Mouse (Mus musculus) stomach, embryonic 16.5 days (tissue): ENCODE results near the gene Rrp1b. TPM values are rescaled to one million over a fixed set of nuclear protein-coding genes. Genes with fewer than 3 reads are reported as not detected.

Experiments used
- ATAC-seq: fragments of 200-750 bp; cut with Nextera tagmentation; 2 replicates; pipeline ENCODE4 v1.8.0; 2017; ENCODE audit warnings: moderate number of reproducible peaks, moderate TSS enrichment; ENCODE audit not compliant: insufficient read depth, low FRiP score
- H3K27ac ChIP-seq: fragments of 300-500 bp; sonication (generic); 2 replicates; pipeline ENCODE4 v1.5.1; 2014; ENCODE audit warnings: low read length
- H3K27me3 ChIP-seq: fragments of 300-500 bp; sonication (generic); 2 replicates; pipeline ENCODE4 v1.6.1; 2014; ENCODE audit warnings: low read length, control low read depth, mixed read lengths; ENCODE audit not compliant: control insufficient read depth, insufficient read depth
- H3K36me3 ChIP-seq: fragments of 300-500 bp; sonication (generic); 2 replicates; pipeline ENCODE4 v1.6.1; 2014; ENCODE audit warnings: low read length; ENCODE audit not compliant: control insufficient read depth, insufficient read depth
- H3K4me1 ChIP-seq: fragments of 300-500 bp; sonication (generic); 2 replicates; pipeline ENCODE4 v1.6.1; 2014; ENCODE audit warnings: low read length, control low read depth, mixed read lengths; ENCODE audit not compliant: control insufficient read depth, insufficient read depth
- H3K4me2 ChIP-seq: fragments of 300-500 bp; sonication (generic); 2 replicates; pipeline ENCODE4 v1.6.1; 2014; ENCODE audit warnings: low read depth, low read length, mixed read lengths
- H3K4me3 ChIP-seq: fragments of 300-500 bp; sonication (generic); replicated peaks from 2 replicates; pipeline ENCODE4 v1.5.1; 2014; ENCODE audit warnings: mild to moderate bottlenecking, low read length
- H3K9ac ChIP-seq: fragments of 300-500 bp; sonication (generic); 2 replicates; pipeline ENCODE4 v1.6.1; 2014; ENCODE audit warnings: low read length
- H3K9me3 ChIP-seq: fragments of 300-500 bp; sonication (generic); replicated peaks from 2 replicates; pipeline ENCODE4 v1.6.1; 2016; ENCODE audit warnings: low read length, control low read depth; ENCODE audit not compliant: control insufficient read depth
- WGBS: fragments of 180-500 bp; shearing (Covaris S2); extraction: QIAGEN DNeasy Blood & Tissue Kit; methylation state at CpG from one replicate; pipeline ENCODE4 v1.1.7; 2014; 5-methylcytosine and 5-hydroxymethylcytosine counted together
- polyA plus RNA-seq: library from polyadenylated mRNA; unstranded; fragments of >200 nt; fragmentation: Nextera tagmentation; extraction: Ambion mirVana; gene quantifications from 2 replicates; pipeline ENCODE4 v1.2.1, GENCODE M21; 2015

The Rrp1b gene
- polyA plus RNA-seq, 1 experiment from 2014 or later: 40.1 TPM

DNA sequence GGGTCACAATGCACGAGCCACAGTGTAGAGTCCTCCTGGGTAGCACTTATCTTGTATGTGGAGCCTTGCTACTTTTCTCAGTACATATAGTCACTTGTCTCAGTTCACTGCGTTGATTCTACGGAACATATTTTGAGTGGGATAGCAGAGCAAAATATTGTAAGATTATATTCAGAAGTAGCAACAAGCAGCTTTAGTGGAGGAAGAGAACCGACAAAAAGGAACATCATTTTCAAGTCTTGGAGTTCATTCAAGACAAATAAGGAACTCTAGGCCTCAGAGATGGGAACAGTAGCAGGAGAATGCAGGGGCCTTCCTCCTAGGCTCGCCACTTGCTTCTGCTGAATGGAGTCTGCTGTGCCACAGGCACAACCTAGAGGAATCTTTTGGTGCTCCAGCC is 10.6 kb downstream of the Rrp1b start:
- WGBS: 89% methylated on average over 5 of the region's 5 CpGs

DNA sequence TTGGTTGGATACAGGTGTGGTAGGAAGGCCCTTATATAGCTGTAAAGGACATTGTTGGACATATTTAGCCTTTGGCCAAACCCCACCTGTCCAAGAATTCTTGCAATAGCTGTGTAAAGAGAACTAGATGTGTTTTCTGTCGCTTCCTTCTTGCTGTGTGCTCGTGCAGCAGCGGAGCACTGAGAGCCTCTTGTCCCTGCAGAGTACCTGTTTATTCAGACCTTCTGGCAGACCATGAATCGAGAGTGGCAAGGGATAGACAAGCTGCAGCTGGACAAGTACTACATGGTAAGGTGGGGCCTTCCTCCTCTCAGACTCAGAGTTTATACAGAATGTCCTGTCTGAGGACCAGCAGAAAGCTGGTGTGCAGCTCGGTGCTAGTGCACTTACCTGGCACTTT is 12.5 kb downstream of the Rrp1b start:
- 71% methylated on average over 5 of the region's 5 CpGs for WGBS
- no peak for ATAC-seq
- 0 out of 2 replicates have a peak, but pooled peaks cover 9% of the 10 kb centered on the region for H3K36me3 ChIP-seq
- no peaks in the 10 kb centered on the region for H3K27me3 ChIP-seq
- no peaks in the 10 kb centered on the region for H3K9me3 ChIP-seq
- no peak overlapping the region for H3K4me2 ChIP-seq
- H3K9ac ChIP-seq: no peak overlapping the region
- H3K27ac ChIP-seq: no peak overlapping the region
- H3K4me1 ChIP-seq: no peaks in the 10 kb centered on the region
- H3K4me3 ChIP-seq: no peak overlapping the region

More for the DNA sequence above, 10.6 kb downstream of the Rrp1b start:
- H3K27ac ChIP-seq: no peak overlapping the region
- no peaks in the 10 kb centered on the region for H3K9me3 ChIP-seq
- H3K4me1 ChIP-seq: no peaks in the 10 kb centered on the region
- H3K9ac ChIP-seq: no peak overlapping the region
- H3K27me3 ChIP-seq: no peaks in the 10 kb centered on the region
- H3K36me3 ChIP-seq: 0 out of 2 replicates have a peak, but pooled peaks cover 6% of the 10 kb centered on the region
- no peak overlapping the region for H3K4me3 ChIP-seq
- H3K4me2 ChIP-seq: no peak overlapping the region
- ATAC-seq: no peak

DNA sequence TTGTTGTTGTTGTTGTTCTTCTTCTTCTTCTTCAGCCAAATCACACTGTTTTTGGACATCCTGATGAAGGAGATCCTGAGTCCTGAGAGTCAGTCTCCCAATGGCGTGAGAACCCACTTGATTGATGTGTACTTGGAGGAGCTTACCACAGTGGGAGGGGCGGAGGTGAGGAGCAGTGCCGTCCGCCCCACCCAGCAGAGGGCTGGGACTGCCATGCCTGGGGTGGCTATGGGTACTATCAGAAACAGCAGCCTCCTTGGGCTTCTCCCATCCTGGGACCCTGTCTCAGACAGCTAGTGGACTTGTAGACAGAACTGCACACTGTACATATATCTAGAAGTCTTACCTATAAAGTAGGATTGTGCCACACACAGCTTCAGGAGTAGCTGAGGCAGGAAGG is 14.0 kb downstream of the Rrp1b start:
- no peak overlapping the region for H3K4me3 ChIP-seq
- H3K9me3 ChIP-seq: no peaks in the 10 kb centered on the region
- H3K36me3 ChIP-seq: 0 out of 2 replicates have a peak, but pooled peaks cover 9% of the 10 kb centered on the region
- H3K4me1 ChIP-seq: no peaks in the 10 kb centered on the region
- no peak overlapping the region for H3K9ac ChIP-seq
- no peak for ATAC-seq
- WGBS: 75% methylated on average over 4 of the region's 4 CpGs
- no peaks in the 10 kb centered on the region for H3K27me3 ChIP-seq
- H3K4me2 ChIP-seq: no peak overlapping the region
- no peak overlapping the region for H3K27ac ChIP-seq

DNA sequence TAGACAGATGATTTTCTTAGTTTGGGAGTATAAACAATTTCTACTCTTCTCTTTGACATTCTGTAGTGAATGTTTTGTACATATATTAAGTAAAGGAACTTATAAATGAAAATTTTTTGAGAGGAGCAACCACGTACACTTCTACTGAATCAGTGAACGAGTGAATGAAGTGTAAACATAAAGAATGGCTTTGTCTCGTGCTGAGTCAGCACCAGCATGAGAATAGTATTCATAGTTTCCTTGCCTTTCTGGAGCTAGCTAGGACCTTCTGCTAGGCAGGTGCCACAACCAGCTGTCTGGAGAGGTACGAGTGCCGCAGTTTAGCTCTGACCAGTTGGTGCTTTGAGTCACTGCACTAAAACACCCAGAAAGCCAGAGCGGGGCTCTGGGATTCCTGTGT is 14.7 kb downstream of the Rrp1b start:
- Histone ChIP-seq H3K9me3 (no peaks in the 10 kb centered on the region), H3K4me1 (no peaks in the 10 kb centered on the region), H3K9ac (no peak overlapping the region), H3K27me3 (no peaks in the 10 kb centered on the region), H3K4me3 (no peak overlapping the region), H3K27ac (no peak overlapping the region), H3K36me3 (0 out of 2 replicates have a peak, but pooled peaks cover 9% of the 10 kb centered on the region), H3K4me2 (no peak overlapping the region)
- 85% methylated on average over 6 of the region's 6 CpGs for whole genome bisulfite sequencing
- no peak for ATAC-seq

DNA sequence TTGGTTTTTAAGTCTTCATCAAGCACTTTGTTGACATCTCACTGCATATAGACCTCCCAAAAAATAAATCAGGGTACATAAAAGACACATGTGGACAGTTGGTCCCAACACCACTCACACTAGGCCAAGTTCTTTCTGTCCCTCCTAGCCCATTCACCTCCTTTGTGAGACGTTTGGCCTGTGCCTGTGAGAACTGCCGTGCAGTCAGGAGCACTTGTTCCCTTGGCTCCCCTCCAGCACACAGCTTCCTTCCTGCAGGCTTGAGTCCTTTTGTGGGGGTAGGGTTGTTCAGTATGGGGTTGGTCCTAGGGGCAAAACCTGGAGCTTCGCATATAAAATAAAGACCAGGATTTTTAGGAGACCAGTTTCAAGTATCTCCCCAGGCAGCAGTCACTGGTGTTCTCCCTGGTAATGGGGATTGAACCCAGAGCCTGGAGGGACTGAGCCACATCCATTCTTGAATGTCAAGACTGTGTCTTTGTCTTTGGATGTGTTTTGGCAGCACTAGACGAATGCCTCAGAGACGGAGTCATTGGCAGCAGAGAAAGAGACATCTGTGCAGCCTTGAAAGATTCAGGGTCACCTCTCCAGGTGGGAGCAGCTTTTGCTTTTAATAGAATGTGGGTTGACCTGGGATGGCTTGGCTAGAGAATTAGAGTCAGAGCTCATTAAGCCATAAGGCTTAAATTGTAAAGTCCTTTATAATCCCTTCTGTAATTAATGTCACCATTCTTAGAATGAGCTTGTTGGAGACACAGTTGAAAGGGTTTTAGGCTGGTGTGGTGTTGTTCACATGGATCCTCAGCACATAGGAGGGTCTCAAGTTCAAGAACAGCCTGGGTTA is 16.6 kb downstream of the Rrp1b start:
- no peak overlapping the region for H3K4me2 ChIP-seq
- H3K9ac ChIP-seq: no peak overlapping the region
- ATAC-seq: no peak
- H3K4me3 ChIP-seq: no peak overlapping the region
- H3K27ac ChIP-seq: no peak overlapping the region
- 0 out of 2 replicates have a peak, but pooled peaks cover 9% of the 10 kb centered on the region for H3K36me3 ChIP-seq
- no peaks in the 10 kb centered on the region for H3K9me3 ChIP-seq
- 70% methylated on average over 5 of the region's 5 CpGs for WGBS
- H3K4me1 ChIP-seq: no peaks in the 10 kb centered on the region
- no peaks in the 10 kb centered on the region for H3K27me3 ChIP-seq

DNA sequence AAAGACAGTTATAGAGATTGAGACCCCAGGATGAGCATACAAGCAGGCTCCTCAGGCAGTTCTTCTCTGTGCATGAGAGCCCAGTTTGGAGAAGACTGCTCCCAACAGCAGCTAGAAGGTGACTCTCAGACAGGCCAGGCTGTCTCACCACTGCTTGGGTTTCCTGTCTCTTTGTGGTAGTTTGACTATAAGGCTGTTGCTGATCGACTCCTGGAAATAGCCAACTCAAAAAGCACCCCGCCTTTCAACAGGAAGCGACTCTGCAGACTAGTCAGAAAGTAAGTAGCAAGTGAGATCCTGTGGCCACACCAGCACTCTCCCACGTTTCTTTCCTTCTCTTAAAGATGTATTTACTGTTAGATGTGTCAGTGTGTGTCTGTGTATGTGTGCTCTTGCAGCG is 17.8 kb downstream of the Rrp1b start:
- Histone ChIP-seq H3K4me2 (no peak overlapping the region), H3K9me3 (no peaks in the 10 kb centered on the region), H3K9ac (no peak overlapping the region), H3K27me3 (no peaks in the 10 kb centered on the region), H3K27ac (no peak overlapping the region), H3K4me3 (no peak overlapping the region), H3K4me1 (no peaks in the 10 kb centered on the region), H3K36me3 (0 out of 2 replicates have a peak, but pooled peaks cover 9% of the 10 kb centered on the region)
- WGBS: 80% methylated on average over 5 of the region's 5 CpGs
- no peak for ATAC-seq

DNA sequence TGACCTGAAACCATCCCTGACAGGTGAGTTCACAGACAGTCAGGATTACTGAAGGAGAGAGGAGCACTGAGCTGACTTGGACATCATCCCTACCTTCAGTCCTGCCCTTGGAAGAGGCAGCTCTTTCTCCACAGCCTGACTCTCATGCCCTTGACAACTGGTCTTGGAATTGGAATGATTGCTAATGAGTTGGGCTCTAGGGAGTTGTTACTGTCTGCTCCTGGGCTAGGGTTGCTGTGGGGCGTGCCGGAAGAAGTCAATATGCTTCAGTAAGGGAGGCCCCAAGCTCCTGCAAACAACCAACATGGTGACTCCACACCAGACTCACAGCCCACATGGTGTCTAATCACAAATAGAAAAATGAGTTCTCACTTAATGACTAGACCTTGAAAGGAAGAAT is 21.9 kb downstream of the Rrp1b start:
- no peak for ATAC-seq
- Histone ChIP-seq H3K9ac (no peak overlapping the region), H3K4me2 (no peak overlapping the region), H3K36me3 (peaks cover 18% of the 10 kb centered on the region; the same call in 1 of the 2 replicates), H3K27me3 (no peaks in the 10 kb centered on the region), H3K4me1 (no peaks in the 10 kb centered on the region), H3K4me3 (no peak overlapping the region), H3K27ac (no peak overlapping the region), H3K9me3 (no peaks in the 10 kb centered on the region)
- 94% methylated on average over 2 of the region's 2 CpGs for WGBS

DNA sequence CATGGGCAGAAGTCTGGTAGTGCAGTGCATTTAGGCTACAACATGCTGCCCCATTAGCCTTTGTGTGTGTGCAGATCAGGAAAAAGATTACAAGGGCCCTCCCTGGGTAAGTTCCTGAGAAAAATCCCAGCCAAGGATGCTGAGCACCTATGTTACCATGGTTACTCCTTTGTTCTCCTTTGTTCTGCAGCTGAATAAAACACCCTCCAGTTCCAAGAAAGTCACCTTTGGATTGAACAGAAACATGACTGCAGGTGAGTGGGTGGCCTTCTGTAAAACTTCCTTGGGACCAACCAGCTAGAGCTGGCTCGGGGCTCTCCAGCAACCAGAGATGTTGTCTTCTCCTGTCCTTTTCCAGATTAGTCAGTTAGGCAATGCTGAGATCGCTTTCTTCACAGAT is 23.2 kb downstream of the Rrp1b start:
- Histone ChIP-seq H3K9ac (no peak overlapping the region), H3K27me3 (no peaks in the 10 kb centered on the region), H3K9me3 (no peaks in the 10 kb centered on the region), H3K36me3 (peaks cover 18% of the 10 kb centered on the region; the same call in 1 of the 2 replicates), H3K4me1 (no peaks in the 10 kb centered on the region), H3K27ac (no peak overlapping the region), H3K4me2 (no peak overlapping the region), H3K4me3 (no peak overlapping the region)
- no peak for ATAC-seq
- WGBS: 79% methylated on average over 2 of the region's 2 CpGs

DNA sequence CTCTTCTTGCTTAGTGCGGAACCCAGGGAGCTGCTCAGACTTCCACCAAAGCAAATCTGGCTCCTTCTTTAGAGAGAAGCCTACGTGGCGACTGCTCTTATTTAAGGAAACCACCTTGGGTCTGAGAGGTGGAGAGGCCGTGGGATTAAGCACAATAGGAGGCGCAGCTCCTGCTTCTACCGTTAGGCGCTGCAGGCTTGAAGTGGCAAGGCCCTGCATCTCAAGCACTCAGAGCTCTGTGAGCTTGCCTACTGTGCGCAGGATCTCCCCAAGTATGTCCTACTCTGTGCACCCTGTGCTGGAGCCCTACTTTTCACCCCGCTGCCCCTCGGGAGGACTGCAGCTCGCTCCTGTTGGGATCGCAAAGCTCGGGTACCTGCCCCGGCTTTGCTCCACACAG is 25.3 kb downstream of the Rrp1b start:
- Histone ChIP-seq H3K4me1 (no peaks in the 10 kb centered on the region), H3K4me2 (no peak overlapping the region), H3K9me3 (no peaks in the 10 kb centered on the region), H3K4me3 (no peak overlapping the region), H3K9ac (no peak overlapping the region), H3K36me3 (peaks cover 18% of the 10 kb centered on the region; the same call in 1 of the 2 replicates), H3K27ac (no peak overlapping the region), H3K27me3 (no peaks in the 10 kb centered on the region)
- ATAC-seq: no peak
- 96% methylated on average over 14 of the region's 14 CpGs for WGBS
